Mouse (Mus musculus) lung, adult 2 months (tissue): ENCODE measurements at regions not wholly inside any gene's neighbourhood (a gene's known extent, or its start where the extent isn't known, plus 50 kb on each side); places are given as distances from the start of the nearest gene placed in this dataset.

Experiments used
- DNase-seq: peaks from one replicate; pipeline ENCODE4 v3.0.0; 2022
- H3K4me1 ChIP-seq: fragments of 200-500 bp; 2 replicates; pipeline ENCODE4 v1.6.1; 2011; ENCODE audit warnings: low read length; ENCODE audit not compliant: control insufficient read depth, insufficient read depth
- H3K4me3 ChIP-seq: fragments of 200-500 bp; replicated peaks from 2 replicates; pipeline ENCODE3; 2011; ENCODE audit warnings: low read depth, mild to moderate bottlenecking, control low read depth, low read length; ENCODE audit errors: extremely low read depth
- CTCF ChIP-seq: fragments of 200-500 bp; IDR thresholded peaks from 2 replicates; pipeline ENCODE4 v1.5.1; 2011; ENCODE audit warnings: mild to moderate bottlenecking, low read length, control low read depth; ENCODE audit not compliant: insufficient read depth
- POLR2A ChIP-seq: fragments of 200-500 bp; IDR thresholded peaks from 2 replicates; pipeline ENCODE4 v1.6.1; 2011; ENCODE audit warnings: low read depth, mild to moderate bottlenecking, control low read depth, low read length, borderline replicate concordance; ENCODE audit errors: extremely low read depth
- WGBS: fragments of 180-500 bp; shearing (Covaris S2); methylation state at CpG from one replicate; pipeline ENCODE4 v1.1.7; 2018; 5-methylcytosine and 5-hydroxymethylcytosine counted together

- Histone ChIP-seq H3K4me1 (no peaks in the 10 kb centered on the region), H3K4me3 (no peak overlapping the region)
- TF ChIP-seq CTCF (no peak), POLR2A (no peak)
- 79% methylated on average over 4 of the region's 4 CpGs for WGBS
- DNase-seq = no peak
Observed at GRCm38 (mm10) chr9:33050789-33051188, 414.8 kb downstream of the Ets1 start.

GRCm38 (mm10) chr9:33060636-33061264 lies 424.7 kb downstream of the Ets1 start:
- TF ChIP-seq POLR2A (no peak), CTCF (no peak)
- no peak overlapping the region for H3K4me3 ChIP-seq
- no peaks in the 10 kb centered on the region for H3K4me1 ChIP-seq
- WGBS = 75% methylated on average over 6 of the region's 6 CpGs
- no peak for DNase-seq

- H3K4me1 ChIP-seq = no peaks in the 10 kb centered on the region
- no peak overlapping the region for H3K4me3 ChIP-seq
- no peak for DNase-seq
- WGBS = 69% methylated on average over 4 of the region's 4 CpGs
- TF ChIP-seq CTCF = no peak
- no peak for TF ChIP-seq POLR2A
Observed at GRCm38 (mm10) chr9:33062476-33062875, 426.5 kb downstream of the Ets1 start.

- DNase-seq = no peak
- TF ChIP-seq POLR2A = no peak
- TF ChIP-seq CTCF = no peak
- WGBS = 95% methylated on average over 3 of the region's 3 CpGs
- Histone ChIP-seq H3K4me1 (no peaks in the 10 kb centered on the region), H3K4me3 (no peak overlapping the region)
Observed at GRCm38 (mm10) chr9:33065331-33065730, 429.3 kb downstream of the Ets1 start.

GRCm38 (mm10) chr9:33067521-33067920 lies 431.5 kb downstream of the Ets1 start:
- Histone ChIP-seq H3K4me1 (no peaks in the 10 kb centered on the region), H3K4me3 (no peak overlapping the region)
- TF ChIP-seq CTCF = no peak
- 85% methylated on average over 1 of the region's 1 CpGs for WGBS
- DNase-seq = no peak

- H3K4me1 ChIP-seq = no peaks in the 10 kb centered on the region
- DNase-seq = no peak
- WGBS = 78% methylated on average over 3 of the region's 3 CpGs
- no peak overlapping the region for H3K4me3 ChIP-seq
- TF ChIP-seq POLR2A (no peak), CTCF (no peak)
Observed at GRCm38 (mm10) chr9:33070116-33070515, 434.1 kb downstream of the Ets1 start.

GRCm38 (mm10) chr9:33080271-33080670 lies 444.2 kb downstream of the Ets1 start:
- TF ChIP-seq POLR2A = no peak
- TF ChIP-seq CTCF = no peak
- 49% methylated on average over 3 of the region's 3 CpGs for WGBS
- Histone ChIP-seq H3K4me1 (no peaks in the 10 kb centered on the region; the same call in 1 of the 2 replicates), H3K4me3 (no peak overlapping the region)
- DNase-seq = no peak

- no peak for DNase-seq
- no peaks in the 10 kb centered on the region; the same call in 1 of the 2 replicates for H3K4me1 ChIP-seq
- TF ChIP-seq POLR2A (no peak), CTCF (no peak)
- 47% methylated on average over 6 of the region's 6 CpGs for whole genome bisulfite sequencing
- H3K4me3 ChIP-seq = no peak overlapping the region
Observed at GRCm38 (mm10) chr9:33080774-33081173, 444.8 kb downstream of the Ets1 start.

GRCm38 (mm10) chr9:33089977-33090376 lies 454.0 kb downstream of the Ets1 start:
- DNase-seq = no peak
- 77% methylated on average over 3 of the region's 3 CpGs for WGBS
- TF ChIP-seq CTCF = no peak
- no peak for TF ChIP-seq POLR2A
- Histone ChIP-seq H3K4me3 (no peak overlapping the region), H3K4me1 (no peaks in the 10 kb centered on the region)

GRCm38 (mm10) chr9:33091664-33092063 lies 455.6 kb downstream of the Ets1 start:
- H3K4me1 ChIP-seq = no peaks in the 10 kb centered on the region
- TF ChIP-seq POLR2A (no peak), CTCF (no peak)
- 66% methylated on average over 3 of the region's 3 CpGs for WGBS
- DNase-seq = no peak
- H3K4me3 ChIP-seq = no peak overlapping the region
